Mouse (Mus musculus): ENCODE data around the gene Olfr588-ps1. TPM values are rescaled to one million over a fixed set of nuclear protein-coding genes. Genes with fewer than 3 reads are reported as not detected.
"Not testable (repeated sequence)": the region's sequence is repeated elsewhere in the genome, so short reads cannot be mapped to it uniquely, and the experiment has no call there.

The Olfr588-ps1 gene
- total and polyA plus RNA-seq, 3 experiments, result 0.05 TPM; not detected in 2

- Histone ChIP-seq H3K27me3 (ENCODE audit: insufficient read depth, low read length) (no peaks in the 10 kb centered on the region), H3K4me1 (ENCODE audit: insufficient read depth, low read depth, low read length) (no peaks in the 10 kb centered on the region), H3K9me3 (replicated peaks) (0 out of 2 replicates have a peak, but pooled peaks cover 2% of the 10 kb centered on the region), H3K4me3 (ENCODE audit: low read depth, low read length) (no peak within 1 kb of the TSS), H3K36me3 (replicated peaks) (no peaks in the 10 kb centered on the region)
- DNase-seq (ENCODE audit: low spot score), result no peak
- ATAC-seq (ENCODE audit: extremely low read depth, insufficient number of reproducible peaks, low FRiP score, poor library complexity, severe bottlenecking), result no peak
- TF ChIP-seq GATA2 (IDR thresholded peaks at IDR 0.05; ENCODE audit: borderline replicate concordance, low read depth, low read length) (no peak), TAL1 (conservative IDR thresholded peaks at IDR 0.05; ENCODE audit: low read depth, low read length) (no peak), CTCF (IDR thresholded peaks at IDR 0.05; ENCODE audit: low read depth, low read length) (no peak), POLR2AphosphoS5 (IDR thresholded peaks at IDR 0.05; ENCODE audit: insufficient replicate concordance, low read depth, low read length) (no peak), GATA1 (IDR thresholded peaks at IDR 0.05; ENCODE audit: borderline replicate concordance, low read length) (no peak)
Measured at GRCm38 (mm10) chr7:103178240-103178639, 37.6 kb downstream of the Olfr588-ps1 start, which contains the start of gene Olfr591. Gene Olfr591 (minus strand): TSS chr7:103178340.

GRCm38 (mm10) chr7:103184503-103184902 lies 43.8 kb downstream of the Olfr588-ps1 start, which contains the start of gene Olfr592:
Gene Olfr592 (plus strand): TSS chr7:103184803.
- not testable (repeated sequence) for H3K9me3 ChIP-seq (replicated peaks); H3K4me1 ChIP-seq (ENCODE audit: insufficient read depth, low read depth, low read length); H3K36me3 ChIP-seq (replicated peaks); H3K27me3 ChIP-seq (ENCODE audit: insufficient read depth, low read length); DNase-seq (ENCODE audit: low spot score); ATAC-seq (ENCODE audit: extremely low read depth, insufficient number of reproducible peaks, low FRiP score, poor library complexity, severe bottlenecking); H3K4me3 ChIP-seq (ENCODE audit: low read depth, low read length)

Other genes with a start within 250 kb of the Olfr588-ps1 start
Only the 20 nearest of the 28 such genes appear.
- not detected in 2 replicates for gene Olfr574, start 192.4 kb upstream of the Olfr588-ps1 start, total RNA-seq (2014; fragmentation: Nextera tagmentation)
- gene Olfr574, start 192.4 kb upstream of the Olfr588-ps1 start, total RNA-seq (2017), result 0.17 TPM in 1 of 2 replicates, not detected in the other
- gene Olfr574, start 192.4 kb upstream of the Olfr588-ps1 start, polyA plus RNA-seq (2012), result not detected in 2 replicates
- not detected in 2 replicates for gene Olfr575, start 182.1 kb upstream of the Olfr588-ps1 start, total RNA-seq (2014; fragmentation: Nextera tagmentation)
- 0.11 TPM in 1 of 2 replicates, not detected in the other for gene Olfr575, start 182.1 kb upstream of the Olfr588-ps1 start, total RNA-seq (2017)
- gene Olfr575, start 182.1 kb upstream of the Olfr588-ps1 start, polyA plus RNA-seq (2012), result not detected in 2 replicates
- gene Olfr576, start 178.2 kb upstream of the Olfr588-ps1 start, total RNA-seq (2014; fragmentation: Nextera tagmentation), result not detected in 2 replicates
- gene Olfr576, start 178.2 kb upstream of the Olfr588-ps1 start, total RNA-seq (2017), result 0.06 TPM in 1 of 2 replicates, not detected in the other
- gene Olfr576, start 178.2 kb upstream of the Olfr588-ps1 start, polyA plus RNA-seq (2012), result not detected in 2 replicates
- not detected in 2 replicates for gene Olfr577, start 164.9 kb upstream of the Olfr588-ps1 start, total RNA-seq (2014; fragmentation: Nextera tagmentation)
- gene Olfr577, start 164.9 kb upstream of the Olfr588-ps1 start, total RNA-seq (2017), result 0.05 TPM in 1 of 2 replicates, not detected in the other
- not detected in 2 replicates for gene Olfr577, start 164.9 kb upstream of the Olfr588-ps1 start, polyA plus RNA-seq (2012)
- gene Olfr578, start 151.6 kb upstream of the Olfr588-ps1 start, total RNA-seq (2014; fragmentation: Nextera tagmentation), result not detected in 2 replicates
- gene Olfr578, start 151.6 kb upstream of the Olfr588-ps1 start, total RNA-seq (2017), result 0.05 TPM in 1 of 2 replicates, not detected in the other
- gene Olfr578, start 151.6 kb upstream of the Olfr588-ps1 start, polyA plus RNA-seq (2012), result not detected in 2 replicates
- not detected in 2 replicates for gene Olfr582, start 102.9 kb upstream of the Olfr588-ps1 start, total RNA-seq (2014; fragmentation: Nextera tagmentation)
- 0.16 TPM in 1 of 2 replicates, not detected in the other for gene Olfr582, start 102.9 kb upstream of the Olfr588-ps1 start, total RNA-seq (2017)
- gene Olfr582, start 102.9 kb upstream of the Olfr588-ps1 start, polyA plus RNA-seq (2012), result not detected in 2 replicates
- not detected in 2 replicates for gene Olfr583, start 89.6 kb upstream of the Olfr588-ps1 start, total RNA-seq (2014; fragmentation: Nextera tagmentation)
- gene Olfr583, start 89.6 kb upstream of the Olfr588-ps1 start, total RNA-seq (2017), result 0.11 and 0.29 TPM in 2 replicates
- gene Olfr583, start 89.6 kb upstream of the Olfr588-ps1 start, polyA plus RNA-seq (2012), result not detected in 2 replicates
- gene Olfr584, start 59.0 kb upstream of the Olfr588-ps1 start, total RNA-seq (2014; fragmentation: Nextera tagmentation), result not detected in 2 replicates
- gene Olfr584, start 59.0 kb upstream of the Olfr588-ps1 start, total RNA-seq (2017), result 0.06 and 0.16 TPM in 2 replicates
- gene Olfr584, start 59.0 kb upstream of the Olfr588-ps1 start, polyA plus RNA-seq (2012), result not detected in 2 replicates
- not detected in 2 replicates for gene Olfr585, start 43.2 kb upstream of the Olfr588-ps1 start, total RNA-seq (2014; fragmentation: Nextera tagmentation)
- not detected in 2 replicates for gene Olfr585, start 43.2 kb upstream of the Olfr588-ps1 start, total RNA-seq (2017)
- not detected in 2 replicates for gene Olfr585, start 43.2 kb upstream of the Olfr588-ps1 start, polyA plus RNA-seq (2012)
- not detected in 2 replicates for gene Olfr586, start 15.2 kb upstream of the Olfr588-ps1 start, total RNA-seq (2014; fragmentation: Nextera tagmentation)
- 0.06 and 0.22 TPM in 2 replicates for gene Olfr586, start 15.2 kb upstream of the Olfr588-ps1 start, total RNA-seq (2017)
- not detected in 2 replicates for gene Olfr586, start 15.2 kb upstream of the Olfr588-ps1 start, polyA plus RNA-seq (2012)
- gene Olfr589, start 15.5 kb downstream of the Olfr588-ps1 start, total RNA-seq (2014; fragmentation: Nextera tagmentation), result not detected in 2 replicates
- gene Olfr589, start 15.5 kb downstream of the Olfr588-ps1 start, total RNA-seq (2017), result 0.11 TPM in 1 of 2 replicates, not detected in the other
- not detected in 2 replicates for gene Olfr589, start 15.5 kb downstream of the Olfr588-ps1 start, polyA plus RNA-seq (2012)
- not detected in 2 replicates for gene Olfr591, start 37.5 kb downstream of the Olfr588-ps1 start, total RNA-seq (2014; fragmentation: Nextera tagmentation)
- 0.05 TPM in 1 of 2 replicates, not detected in the other for gene Olfr591, start 37.5 kb downstream of the Olfr588-ps1 start, total RNA-seq (2017)
- gene Olfr591, start 37.5 kb downstream of the Olfr588-ps1 start, polyA plus RNA-seq (2012), result not detected in 2 replicates
- gene Olfr592, start 43.9 kb downstream of the Olfr588-ps1 start, total RNA-seq (2014; fragmentation: Nextera tagmentation), result not detected in 2 replicates
- gene Olfr592, start 43.9 kb downstream of the Olfr588-ps1 start, total RNA-seq (2017), result 0.06 and 0.11 TPM in 2 replicates
- not detected in 2 replicates for gene Olfr592, start 43.9 kb downstream of the Olfr588-ps1 start, polyA plus RNA-seq (2012)
- gene Olfr593, start 71.0 kb downstream of the Olfr588-ps1 start, total RNA-seq (2014; fragmentation: Nextera tagmentation), result not detected in 2 replicates
- gene Olfr593, start 71.0 kb downstream of the Olfr588-ps1 start, total RNA-seq (2017), result 0.27 and 0.35 TPM in 2 replicates
- not detected in 2 replicates for gene Olfr593, start 71.0 kb downstream of the Olfr588-ps1 start, polyA plus RNA-seq (2012)
- gene Olfr594, start 76.1 kb downstream of the Olfr588-ps1 start, total RNA-seq (2014; fragmentation: Nextera tagmentation), result not detected in 2 replicates
- gene Olfr594, start 76.1 kb downstream of the Olfr588-ps1 start, total RNA-seq (2017), result 0.11 TPM in 1 of 2 replicates, not detected in the other
- gene Olfr594, start 76.1 kb downstream of the Olfr588-ps1 start, polyA plus RNA-seq (2012), result not detected in 2 replicates
- gene Usp17ld, start 111.6 kb downstream of the Olfr588-ps1 start, total RNA-seq (2014; fragmentation: Nextera tagmentation), result not detected in 2 replicates
- 0.05 TPM in 1 of 2 replicates, not detected in the other for gene Usp17ld, start 111.6 kb downstream of the Olfr588-ps1 start, total RNA-seq (2017)
- not detected in 2 replicates for gene Usp17ld, start 111.6 kb downstream of the Olfr588-ps1 start, polyA plus RNA-seq (2012)
- gene Olfr596, start 164.8 kb downstream of the Olfr588-ps1 start, total RNA-seq (2014; fragmentation: Nextera tagmentation), result not detected in 2 replicates
- gene Olfr596, start 164.8 kb downstream of the Olfr588-ps1 start, total RNA-seq (2017), result 0.06 TPM in 1 of 2 replicates, not detected in the other
- not detected in 2 replicates for gene Olfr596, start 164.8 kb downstream of the Olfr588-ps1 start, polyA plus RNA-seq (2012)
- not detected in 2 replicates for gene Olfr597, start 175.4 kb downstream of the Olfr588-ps1 start, total RNA-seq (2014; fragmentation: Nextera tagmentation)
- gene Olfr597, start 175.4 kb downstream of the Olfr588-ps1 start, total RNA-seq (2017), result 0.38 TPM in 1 of 2 replicates, not detected in the other
- gene Olfr597, start 175.4 kb downstream of the Olfr588-ps1 start, polyA plus RNA-seq (2012), result not detected in 2 replicates
- gene Olfr598, start 182.7 kb downstream of the Olfr588-ps1 start, total RNA-seq (2014; fragmentation: Nextera tagmentation), result not detected in 2 replicates
- gene Olfr598, start 182.7 kb downstream of the Olfr588-ps1 start, total RNA-seq (2017), result not detected in 2 replicates
- not detected in 2 replicates for gene Olfr598, start 182.7 kb downstream of the Olfr588-ps1 start, polyA plus RNA-seq (2012)
- gene Olfr599, start 195.0 kb downstream of the Olfr588-ps1 start, total RNA-seq (2014; fragmentation: Nextera tagmentation), result not detected in 2 replicates
- gene Olfr599, start 195.0 kb downstream of the Olfr588-ps1 start, total RNA-seq (2017), result 0.71 TPM in 1 of 2 replicates, not detected in the other
- gene Olfr599, start 195.0 kb downstream of the Olfr588-ps1 start, polyA plus RNA-seq (2012), result not detected in 2 replicates

Measured in G1E (cell line).